Mouse (Mus musculus) heart, postnatal 14 days (tissue): Measurements from ENCODE around the gene Fadd. TPM values are rescaled to one million over a fixed set of nuclear protein-coding genes. Genes with fewer than 3 reads are reported as not detected.
A peak's percentile ranks its signal among the peaks of the same experiment; 100 is the strongest.

Source experiments
- DNase-seq, 2 experiments: peaks; one replicate each; pipeline ENCODE4 v3.0.0; 2021 to 2022
- intact Hi-C: fragments of 180-260 bp; cut with DNase I; formaldehyde crosslinking; loops from one replicate; pipeline ENCODE4 v1.15.1; 2025
- total RNA-seq, 2 experiments: library from RNA; stranded (reverse); gene quantifications; 2 replicates each; pipeline ENCODE4 v1.2.3; 2021

The Fadd gene
- total RNA-seq, 2 experiments from 2014 or later, result 7.0 to 7.2 TPM

GRCm38 (mm10) chr7:144538030-144538644, 44.1 kb downstream of the Fadd start:
- DNase-seq, result peak in 1 of 2 experiments; percentile 24
- intact Hi-C loops, result no loop called here

DNA sequence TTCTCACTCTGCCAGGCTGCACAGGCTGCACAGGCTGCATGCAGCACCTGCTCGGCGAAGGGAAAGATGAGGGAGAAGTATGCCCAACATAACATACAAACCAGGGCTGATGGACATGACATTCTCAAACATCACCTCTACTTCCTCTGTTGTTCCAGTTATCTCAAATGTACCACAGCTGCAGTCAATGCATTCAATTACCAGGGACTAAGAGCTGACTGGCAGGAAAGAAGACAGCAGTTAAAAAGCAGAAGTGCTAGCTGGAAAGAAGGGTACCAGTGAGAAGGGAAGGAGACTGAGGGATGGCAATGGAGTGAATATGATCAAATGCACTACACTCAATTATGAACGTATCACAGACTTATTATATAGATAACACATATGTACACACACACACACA, 45.9 kb downstream of the Fadd start:
- no peak for DNase-seq
- intact Hi-C loops, result no loop called here

DNA sequence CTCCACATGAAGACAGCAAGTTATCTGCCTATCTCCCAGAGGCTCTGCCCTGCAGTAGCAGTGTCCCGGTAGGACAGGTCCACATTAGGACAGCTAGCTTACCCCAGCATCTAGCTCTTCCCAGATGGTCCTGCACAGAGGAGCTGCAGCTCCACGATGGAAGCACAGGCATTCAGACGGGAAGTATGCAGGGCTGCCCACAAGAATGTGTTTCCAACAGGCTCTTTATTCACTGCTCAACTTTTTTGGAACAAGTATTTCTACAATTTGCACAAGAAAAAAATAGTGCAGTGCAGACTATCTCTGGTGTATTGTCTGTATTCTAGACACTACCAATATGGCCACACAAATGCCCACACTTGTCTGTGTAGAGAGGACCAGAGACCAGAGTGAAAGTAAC, 47.5 kb downstream of the Fadd start:
- intact Hi-C loops, result no loop called here
- no peak for DNase-seq

DNA sequence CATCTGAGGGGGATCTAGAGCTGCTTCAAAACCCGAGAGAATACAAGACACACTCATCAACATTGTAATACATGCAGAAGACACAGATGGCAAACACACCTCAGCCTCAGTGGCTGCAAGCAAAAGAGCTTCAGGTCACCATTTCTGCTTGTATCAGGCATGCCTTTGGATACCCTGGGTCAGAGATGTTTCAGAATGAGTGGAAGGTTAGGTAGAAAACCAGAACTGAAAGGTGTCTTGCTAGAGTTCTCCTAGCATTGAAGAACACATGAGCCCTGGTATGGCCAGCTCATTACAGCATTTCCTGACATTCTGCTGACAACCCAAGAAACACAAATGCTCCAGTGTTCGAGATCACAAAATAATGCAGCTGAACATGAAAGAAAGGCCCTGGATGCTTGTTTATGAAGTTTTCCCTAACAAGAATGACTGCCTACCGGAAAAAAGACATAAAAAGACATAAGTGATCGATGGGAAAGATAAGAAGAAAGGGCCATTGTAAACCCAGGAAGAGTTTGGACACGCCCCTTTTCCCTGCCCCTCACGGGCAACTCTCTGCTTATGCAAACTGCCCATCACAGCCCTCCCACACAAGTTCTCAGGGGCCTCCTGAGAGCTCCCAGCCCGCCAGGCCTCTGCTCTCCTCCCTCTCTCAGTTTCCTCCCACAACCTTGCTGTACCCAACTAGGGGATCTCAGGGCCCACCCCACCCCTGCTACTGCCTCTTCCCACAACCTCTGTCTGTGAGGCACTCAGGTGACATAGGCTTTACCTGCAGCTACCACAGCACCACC, 50.5 kb downstream of the Fadd start:
- DNase-seq, result no peak
- intact Hi-C loops, result no loop called here

DNA sequence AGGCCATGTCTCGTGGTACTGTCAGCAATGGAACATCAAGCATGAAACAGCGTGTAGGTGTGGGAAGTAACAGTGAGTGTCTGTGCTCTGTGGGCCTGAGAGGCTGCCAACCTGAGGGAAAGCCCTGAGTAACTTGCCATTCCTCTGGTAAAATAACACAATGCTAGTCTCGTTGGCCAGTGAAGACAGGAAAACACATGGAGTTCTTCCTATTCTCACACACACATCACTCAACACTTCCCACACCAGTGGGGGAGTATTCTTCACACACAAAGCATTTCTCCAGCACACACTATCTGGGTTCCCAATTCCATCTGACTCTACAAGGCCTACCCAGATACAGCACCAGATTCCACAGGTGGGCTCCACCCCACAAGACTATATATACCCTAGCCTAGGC, 52.4 kb downstream of the Fadd start:
- intact Hi-C loops, result no loop called here
- DNase-seq, result no peak

DNA sequence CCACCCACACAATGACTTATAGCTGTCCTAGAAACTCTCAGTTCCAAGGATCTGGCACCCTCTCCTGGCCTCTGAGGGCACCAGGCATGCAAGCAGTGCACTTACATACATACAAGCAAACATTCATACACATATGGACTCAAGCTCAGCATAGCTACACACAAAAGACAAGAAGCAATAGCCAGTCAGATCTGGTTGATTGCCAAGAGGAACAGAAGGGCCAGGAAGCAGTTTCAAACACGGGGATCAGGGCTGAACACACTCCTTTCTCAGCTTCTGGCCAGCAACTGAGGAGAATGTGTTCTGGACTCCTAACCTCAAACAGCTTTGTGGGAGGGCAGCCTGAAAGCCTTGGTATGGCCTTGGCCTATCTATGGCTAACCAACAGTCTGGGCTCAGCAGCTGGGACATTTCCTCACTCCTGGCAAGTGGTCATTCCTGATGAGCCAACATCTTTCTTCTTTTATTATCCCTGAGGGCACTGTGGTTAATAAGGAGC, 54.5 kb downstream of the Fadd start:
- intact Hi-C loops, result no loop called here
- peak in 1 of 2 experiments; percentile 14 for DNase-seq

Other genes with a start within 250 kb of the Fadd start
- 10 to 100 TPM; 46.5 to 47.0 TPM for gene Cttn, start 111.5 kb downstream of the Fadd start, total RNA-seq
- gene Ppfia1, start 28.7 kb downstream of the Fadd start, total RNA-seq, result 10 to 100 TPM; 46.3 to 54.8 TPM
- 10 to 100 TPM; 18.8 to 22.6 TPM for gene Ano1, start 169.5 kb upstream of the Fadd start, total RNA-seq